Mouse (Mus musculus): ENCODE measurements at regions not wholly inside any gene's neighbourhood (a gene's known extent, or its start where the extent isn't known, plus 50 kb on each side); places are given as distances from the start of the nearest gene placed in this dataset.

- DNase-seq = peak; percentile 34
Observed at GRCm38 (mm10) chr15:103627085-103627484, 62.2 kb upstream of the Glycam1 start.
